Mouse (Mus musculus) T-helper 2 cell (primary cell): ENCODE data around the gene Gm5269.

Experiments
- in situ Hi-C: fragments of 300-600 bp; cut with MboI, MseI; formaldehyde crosslinking; loops from one replicate; pipeline ENCODE4 v1.15.1; 2025; ENCODE audit warnings: high pct_unique_total_duplicates

Gene Gm5269

GRCm38 (mm10) chr1:45890173-45890572, at the start of gene Gm5269:
Gene Gm5269 (minus strand): TSS chr1:45890273.
- in situ Hi-C loops: no loop called here

- in situ Hi-C loops: no loop called here
Measured at GRCm38 (mm10) chr1:45931127-45931526, 41.1 kb upstream of the Gm5269 start.

DNA sequence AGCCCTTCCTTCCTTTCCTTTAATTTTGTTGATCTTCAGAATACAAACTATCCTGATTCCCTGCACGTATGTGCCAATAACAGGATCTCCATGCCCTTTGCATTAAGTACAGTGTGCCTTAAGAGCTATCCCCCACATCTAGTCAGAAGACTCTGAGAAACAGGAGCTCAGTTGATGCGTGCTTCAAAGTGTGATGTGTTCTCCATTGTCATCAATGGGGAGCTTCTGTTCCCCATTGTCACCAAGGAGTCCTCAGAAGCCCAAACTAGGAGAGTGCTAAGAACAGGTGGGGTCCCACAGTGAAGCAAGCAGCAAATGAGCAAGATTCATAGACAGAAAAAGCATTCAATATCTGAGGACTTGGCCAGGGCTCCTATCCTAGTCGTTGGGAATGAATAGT, 36.8 kb upstream of the Gm5269 start:
- in situ Hi-C loops: no loop called here

- in situ Hi-C loops: no loop called here
Measured at GRCm38 (mm10) chr1:45926393-45926763, 36.3 kb upstream of the Gm5269 start, which contains the start of gene Slc40a1. Gene Slc40a1 (minus strand): TSS chr1:45926523.

DNA sequence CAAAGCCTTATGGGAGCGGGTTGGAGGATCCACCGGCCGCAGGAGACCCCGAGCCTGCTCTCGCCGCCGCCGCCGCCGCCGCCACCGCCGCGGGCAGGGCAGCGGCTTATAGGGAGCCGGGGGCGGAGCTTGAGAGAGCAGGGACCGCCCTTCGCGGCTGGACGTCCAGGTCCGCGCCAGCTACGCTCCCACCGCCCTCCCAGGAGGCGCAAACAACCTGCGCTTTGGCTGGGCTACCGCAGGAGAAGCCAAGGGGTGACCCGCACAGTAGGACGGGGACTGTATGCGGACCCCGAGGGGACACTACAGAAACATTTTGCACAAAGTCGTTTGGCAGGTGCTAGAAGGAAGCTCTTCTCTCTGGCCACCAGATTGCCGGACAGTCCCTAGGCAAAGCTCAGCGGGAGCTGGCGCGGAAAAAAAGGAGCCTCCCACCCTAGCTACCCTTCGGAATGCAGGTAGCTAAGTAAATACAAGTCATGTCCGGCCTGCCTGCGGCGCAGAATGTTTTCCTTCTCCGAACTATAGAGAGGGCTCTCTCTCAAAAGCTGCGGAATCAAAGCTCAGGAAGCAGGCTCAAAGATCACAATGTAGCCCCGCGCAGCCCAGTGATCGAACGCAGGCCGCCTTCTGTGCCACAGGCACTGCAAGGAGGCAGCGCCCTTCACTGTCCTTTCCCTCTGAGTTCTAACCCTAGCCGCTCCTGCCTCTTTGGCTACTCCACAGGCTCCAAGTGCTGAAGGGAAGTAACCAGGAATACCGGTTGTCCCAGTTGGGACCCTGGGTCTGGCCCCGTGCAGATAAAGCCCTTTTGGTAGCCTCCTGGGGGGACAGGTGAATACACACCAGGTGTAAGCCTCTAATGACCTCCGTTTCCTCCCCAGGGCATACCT, 35.7 kb upstream of the Gm5269 start:
- in situ Hi-C loops: no loop called here

DNA sequence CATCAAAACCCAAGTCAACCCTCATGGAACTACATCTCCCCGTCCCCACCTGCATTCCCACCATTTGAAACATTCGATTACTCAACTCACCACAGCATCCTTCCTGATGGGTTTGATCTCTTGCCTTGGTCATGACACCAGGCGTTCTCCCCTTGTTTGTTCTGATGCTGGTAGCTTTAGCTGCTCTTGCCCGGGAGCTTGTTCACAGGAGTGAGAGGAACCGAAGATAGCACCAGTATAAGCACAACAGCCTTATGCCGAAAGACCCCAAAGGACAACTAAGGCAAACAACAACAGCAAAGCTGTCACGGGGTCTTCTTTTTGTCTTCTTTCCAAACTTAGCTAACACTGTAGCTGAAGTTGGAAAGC, 35.0 kb upstream of the Gm5269 start:
- in situ Hi-C loops: no loop called here

GRCm38 (mm10) chr1:45924516-45924915, 34.4 kb upstream of the Gm5269 start:
- in situ Hi-C loops: no loop called here

DNA sequence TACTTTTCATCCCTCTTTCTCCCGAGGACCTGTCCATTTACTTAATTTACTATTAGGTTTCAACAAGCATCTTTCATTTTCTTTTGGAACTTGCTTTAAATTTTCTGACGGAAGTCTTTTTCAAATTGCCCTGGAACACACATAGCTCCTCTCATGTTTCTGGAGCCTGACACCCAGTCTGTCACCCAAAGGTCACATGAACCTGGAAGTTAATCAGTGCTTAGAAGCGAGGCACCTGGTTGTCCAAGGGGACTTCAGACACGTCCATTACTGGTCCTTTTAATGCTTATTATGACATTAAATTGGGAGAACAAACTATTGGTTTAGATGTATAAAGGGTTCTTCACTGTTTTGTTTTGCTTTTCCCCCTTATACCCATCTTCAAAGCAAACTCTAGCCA, 33.2 kb upstream of the Gm5269 start:
- in situ Hi-C loops: no loop called here

- in situ Hi-C loops: no loop called here
Measured at GRCm38 (mm10) chr1:45920703-45921102, 30.6 kb upstream of the Gm5269 start.

DNA sequence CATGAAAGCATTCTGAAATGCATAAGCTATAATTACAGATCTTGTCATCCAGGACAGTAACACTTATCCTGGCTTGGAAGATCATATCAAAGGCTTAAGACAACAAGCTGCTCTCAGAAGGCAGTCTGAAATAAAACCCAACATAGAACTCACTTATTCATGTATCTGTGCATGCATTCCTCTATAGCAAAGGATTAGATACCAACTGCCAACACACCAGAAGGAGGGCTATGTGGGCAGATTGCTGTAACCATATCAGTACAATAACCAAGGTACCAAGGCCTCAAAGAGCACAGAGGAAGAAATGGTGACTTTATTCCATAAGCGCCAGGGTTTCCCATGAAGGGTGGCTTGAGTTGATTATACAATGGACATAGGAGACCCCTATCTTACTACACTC, 29.7 kb upstream of the Gm5269 start:
- in situ Hi-C loops: no loop called here

GRCm38 (mm10) chr1:45917136-45917803, 27.2 kb upstream of the Gm5269 start:
- in situ Hi-C loops: no loop called here

GRCm38 (mm10) chr1:45916174-45916573, 26.1 kb upstream of the Gm5269 start:
- in situ Hi-C loops: no loop called here

- in situ Hi-C loops: no loop called here
Measured at GRCm38 (mm10) chr1:45914236-45914635, 24.2 kb upstream of the Gm5269 start.

DNA sequence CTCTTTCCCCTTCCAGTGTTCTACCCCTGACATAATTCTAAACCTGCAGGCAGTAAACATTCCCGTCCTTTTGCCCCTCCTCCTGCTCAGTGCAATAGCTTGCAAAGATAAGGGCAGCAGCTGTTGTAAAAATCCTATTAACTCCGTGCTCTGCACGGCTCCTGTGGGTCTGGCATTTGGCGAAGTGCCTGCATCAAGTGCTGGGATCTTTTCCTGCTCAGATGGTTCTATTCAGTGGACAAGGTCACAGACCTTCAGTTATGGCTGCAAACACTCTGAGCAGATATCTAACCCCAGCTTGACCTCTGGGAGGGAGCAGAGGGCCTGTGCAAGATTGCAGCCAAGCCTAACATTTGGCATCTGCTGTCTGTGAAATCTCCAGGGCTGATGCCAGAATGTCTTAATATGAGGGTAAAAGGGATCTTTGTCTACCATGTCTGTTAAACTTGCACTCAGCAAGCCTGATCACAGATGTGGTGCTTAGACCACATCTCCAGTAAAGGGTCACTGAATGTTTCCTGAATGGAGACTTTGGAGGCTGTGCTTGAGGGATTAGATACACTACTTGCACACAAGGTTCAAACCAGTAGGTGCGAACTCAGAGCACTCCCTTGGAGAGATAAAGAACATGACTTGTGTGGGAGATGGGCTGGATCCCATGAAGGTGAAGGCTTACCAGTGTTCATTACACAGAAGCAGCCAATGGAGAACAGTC, 15.2 kb upstream of the Gm5269 start:
- in situ Hi-C loops: no loop called here

- in situ Hi-C loops: no loop called here
Measured at GRCm38 (mm10) chr1:45904161-45904560, 14.1 kb upstream of the Gm5269 start.

DNA sequence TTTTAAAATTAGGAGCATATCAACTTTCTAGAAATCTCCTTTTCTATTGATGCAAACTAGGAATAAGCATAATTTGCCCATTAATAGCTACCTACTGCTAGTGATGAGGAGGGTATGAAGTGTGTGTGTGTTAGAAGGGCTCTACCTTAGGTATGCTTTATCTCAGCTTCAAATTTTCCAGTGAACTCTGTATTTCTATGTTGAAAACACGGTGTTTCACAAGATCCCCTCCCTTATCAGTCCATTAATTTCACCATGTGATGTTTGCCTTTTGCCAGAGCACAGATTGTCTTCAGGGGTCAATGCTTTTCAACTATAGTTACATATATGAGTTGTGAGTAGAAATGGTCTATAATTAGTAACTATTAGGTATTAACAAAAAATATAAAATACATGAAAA, 8.0 kb upstream of the Gm5269 start:
- in situ Hi-C loops: no loop called here

DNA sequence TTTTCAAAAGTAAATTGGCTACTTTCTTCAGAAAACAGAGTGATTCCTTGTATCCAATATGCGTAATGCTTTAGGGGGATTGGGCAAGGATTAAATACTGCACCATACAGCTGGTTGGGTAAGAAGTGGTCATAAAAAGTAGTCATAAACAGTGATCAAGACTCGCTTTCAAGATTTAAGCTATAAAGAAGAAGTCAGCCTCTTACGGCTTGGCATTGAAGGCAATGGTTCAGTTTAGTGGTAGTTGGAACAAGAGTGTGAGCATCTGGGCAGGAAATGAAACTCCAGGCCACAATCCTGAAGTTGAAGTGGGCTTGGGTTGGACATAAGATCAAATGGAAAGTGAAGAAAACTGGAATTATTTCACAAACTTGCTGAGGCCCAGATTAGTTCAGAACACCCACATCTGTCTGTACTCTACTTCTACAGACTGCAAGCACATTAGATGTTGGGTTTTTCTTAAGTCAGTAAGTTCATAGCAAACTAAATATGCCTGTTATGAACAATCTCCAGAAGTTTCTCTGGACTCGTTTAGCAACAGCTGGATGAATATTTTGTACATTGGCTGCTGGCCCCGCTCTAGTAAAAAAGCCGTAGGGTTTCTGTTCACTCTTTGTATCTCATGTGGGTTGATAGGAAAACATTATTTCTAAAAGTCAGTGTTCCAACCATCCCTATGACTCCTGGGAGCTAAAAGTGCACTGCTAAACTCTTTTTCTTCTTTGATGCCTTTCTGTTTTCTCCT, 4.3 kb upstream of the Gm5269 start:
- in situ Hi-C loops: no loop called here

- in situ Hi-C loops: no loop called here
Measured at GRCm38 (mm10) chr1:45891986-45892385, 1.9 kb upstream of the Gm5269 start.

DNA sequence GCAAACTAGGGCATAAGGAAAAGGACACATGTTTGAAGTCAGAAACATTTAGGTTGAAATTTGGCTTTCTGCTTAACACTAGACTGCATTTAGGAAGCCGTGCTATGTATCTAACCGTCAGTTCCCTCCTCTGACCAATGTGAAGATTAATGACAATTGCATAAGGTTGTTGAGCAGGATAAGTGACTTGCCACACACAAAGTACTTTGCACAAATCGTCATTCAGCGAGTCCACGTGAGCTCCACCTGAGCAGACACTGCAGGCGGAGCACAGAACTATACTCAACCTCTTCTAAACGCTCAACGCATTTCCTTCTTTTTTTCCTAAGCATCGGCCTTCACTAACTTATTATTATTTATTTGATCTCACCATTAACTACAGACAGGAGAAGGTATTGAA, 3.3 kb downstream of the Gm5269 start:
- in situ Hi-C loops: no loop called here

GRCm38 (mm10) chr1:45883378-45883777, 6.7 kb downstream of the Gm5269 start:
- in situ Hi-C loops: no loop called here

- in situ Hi-C loops: no loop called here
Measured at GRCm38 (mm10) chr1:45882076-45882475, 8.0 kb downstream of the Gm5269 start.
